Mouse (Mus musculus) liver, embryonic 14.5 days (tissue): ENCODE data around the gene Cd68. TPM values are rescaled to one million over a fixed set of nuclear protein-coding genes. Genes with fewer than 3 reads are reported as not detected.

Source experiments
- ATAC-seq: fragments of 200-750 bp; cut with Nextera tagmentation; 2 replicates; pipeline ENCODE4 v1.8.0; 2017; ENCODE audit warnings: moderate number of reproducible peaks, mild to moderate bottlenecking, moderate library complexity; ENCODE audit not compliant: insufficient read depth
- DNase-seq, 3 experiments: peaks; one replicate each; pipeline ENCODE4 v3.0.0-alpha.2; 2012 to 2013; ENCODE audit warnings: low read depth in 3 of 3, low spot score in 3 of 3
- H3K27ac ChIP-seq: fragments of 300-500 bp; sonication (generic); 2 replicates; pipeline ENCODE4 v1.5.1; 2014; ENCODE audit warnings: moderate library complexity, mild to moderate bottlenecking, control low read depth, inconsistent platforms
- H3K27me3 ChIP-seq: fragments of 300-500 bp; sonication (generic); 2 replicates; pipeline ENCODE4 v1.6.1; 2014; ENCODE audit warnings: mild to moderate bottlenecking, low read length, moderate library complexity; ENCODE audit not compliant: control insufficient read depth, insufficient read depth
- H3K36me3 ChIP-seq: fragments of 300-500 bp; sonication (generic); replicated peaks from 2 replicates; pipeline ENCODE4 v1.6.1; 2014; ENCODE audit warnings: low read depth; ENCODE audit not compliant: control insufficient read depth, insufficient read depth
- H3K4me1 ChIP-seq, 2 experiments: fragments of 200-500 bp in 1 of 2; fragments of 300-500 bp in 1 of 2; sonication (generic) in 1 of 2; replicated peaks; 2 replicates each; pipeline ENCODE4 v1.6.1; 2012 to 2014; ENCODE audit warnings: antibody characterized with exemption in 1 of 2, inconsistent platforms in 1 of 2, low read length in 1 of 2; ENCODE audit not compliant: control insufficient read depth in 2 of 2, insufficient read depth in 2 of 2
- H3K4me2 ChIP-seq: fragments of 300-500 bp; sonication (generic); 2 replicates; pipeline ENCODE4 v1.6.1; 2014; ENCODE audit warnings: low read depth, mild to moderate bottlenecking, control low read depth, moderate library complexity
- H3K4me3 ChIP-seq, 2 experiments: fragments of 200-500 bp in 1 of 2; fragments of 300-500 bp in 1 of 2; sonication (generic) in 1 of 2; 2 replicates each; pipeline ENCODE4 v1.5.1; 2012 to 2014; ENCODE audit warnings: low read depth in 2 of 2, low read length in 2 of 2, mild to moderate bottlenecking in 2 of 2, control low read depth in 1 of 2, inconsistent platforms in 1 of 2, moderate library complexity in 1 of 2; ENCODE audit not compliant: insufficient read depth in 1 of 2
- H3K9ac ChIP-seq: fragments of 300-500 bp; sonication (generic); replicated peaks from 2 replicates; pipeline ENCODE4 v1.6.1; 2014; ENCODE audit warnings: mild to moderate bottlenecking, control low read depth, moderate library complexity
- H3K9me3 ChIP-seq: fragments of 300-500 bp; sonication (generic); 2 replicates; pipeline ENCODE4 v1.6.1; 2016; ENCODE audit warnings: low read length, mixed read lengths; ENCODE audit not compliant: control insufficient read depth
- CTCF ChIP-seq: IDR thresholded peaks from 2 replicates; pipeline ENCODE4 v1.5.1; 2016; ENCODE audit warnings: antibody characterized with exemption, low read depth, control low read depth
- EP300 ChIP-seq: IDR thresholded peaks from 2 replicates; pipeline ENCODE4 v1.6.1; 2016; ENCODE audit warnings: antibody characterized with exemption, low read depth
- WGBS: fragments of 180-500 bp; shearing (Covaris S2); extraction: QIAGEN DNeasy Blood & Tissue Kit; methylation state at CpG from one replicate; pipeline ENCODE4 v1.1.7; 2014; ENCODE audit not compliant: insufficient replicate concordance; 5-methylcytosine and 5-hydroxymethylcytosine counted together
- polyA plus RNA-seq, 2 experiments: library from polyadenylated mRNA; depleted of rRNA in 1 of 2; stranded (reverse) in 1 of 2; unstranded in 1 of 2; fragments of >200 nt; fragmentation: Nextera tagmentation in 1 of 2; extraction: Ambion mirVana in 1 of 2; gene quantifications; 2 replicates each; pipeline versions ENCODE4 v1.2.1 to v1.2.3; 2012 to 2014

Cd68 gene
- polyA plus RNA-seq, 2 experiments = 9.4 to 18.9 TPM

DNA sequence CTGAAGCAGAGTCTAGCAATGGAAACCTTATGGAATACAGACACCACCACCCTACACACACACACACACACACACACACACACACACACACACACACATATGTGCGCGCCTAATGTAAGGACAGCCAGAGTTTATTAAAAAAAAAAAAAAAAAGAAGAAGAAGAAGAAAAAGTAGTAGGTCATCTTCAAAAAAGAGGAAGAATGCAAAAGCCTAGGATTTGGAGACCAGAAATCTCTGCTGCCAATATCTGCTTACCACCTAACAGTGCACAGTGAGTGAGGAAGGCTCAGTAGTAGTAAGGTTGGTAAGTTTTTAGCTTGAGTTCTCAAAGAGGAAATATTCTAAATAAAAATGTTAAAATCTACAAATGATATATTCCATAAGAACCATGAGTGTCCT lies 13.2 kb upstream of the Cd68 start:
- TF ChIP-seq CTCF (no peak), EP300 (no peak)
- H3K4me2 ChIP-seq = no peak overlapping the region
- ATAC-seq (no peak), DNase-seq (no peak)
- H3K27ac ChIP-seq = no peak overlapping the region
- H3K4me1 ChIP-seq = peaks cover 8 to 11% of the 10 kb centered on the region in 2 experiments; a peak in 3 of 4 replicates
- WGBS = 88% methylated on average over 2 of the region's 2 CpGs
- H3K9me3 ChIP-seq = no peaks in the 10 kb centered on the region
- no peak overlapping the region for H3K9ac ChIP-seq
- no peaks in the 10 kb centered on the region for H3K27me3 ChIP-seq
- no peak overlapping the region for H3K4me3 ChIP-seq
- H3K36me3 ChIP-seq = peaks cover 26% of the 10 kb centered on the region

DNA sequence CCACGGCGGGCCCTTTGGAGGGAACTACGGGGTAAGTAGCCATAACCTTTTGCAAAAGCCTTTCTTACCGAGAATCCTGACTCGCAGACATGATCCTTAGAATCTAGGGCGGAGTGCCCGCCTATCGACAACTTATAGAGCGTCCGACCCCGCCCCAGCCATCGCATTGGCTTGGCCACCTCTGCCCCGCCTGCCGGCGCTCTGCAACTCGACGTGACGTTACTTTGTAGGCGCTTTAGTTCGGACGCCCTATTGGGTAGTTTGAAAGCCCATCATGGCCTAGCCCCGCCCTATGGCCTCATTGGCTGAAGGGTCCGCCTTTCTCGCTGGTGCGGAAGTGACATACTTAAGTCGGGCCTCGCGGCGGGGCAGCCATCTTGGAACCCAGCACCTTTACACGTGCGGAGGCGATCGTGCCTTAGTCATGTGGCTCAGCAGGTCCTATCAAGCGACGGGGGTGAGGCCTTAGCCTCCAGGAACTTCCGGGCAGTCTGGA lies 6.3 kb upstream of the Cd68 start, which contains the start of gene Eif4a1:
Eif4a1 (minus strand) TSS at position 213 of the 496 bp plus-strand sequence.
- DNase-seq (peak; percentile 100), ATAC-seq (peak; percentile 95)
- 0 out of 2 replicates have a peak, but pooled peaks have one; percentile 27 for TF ChIP-seq CTCF
- TF ChIP-seq EP300 = no peak
- H3K27me3 ChIP-seq = no peaks in the 10 kb centered on the region
- H3K4me2 ChIP-seq = peak within 1 kb of the TSS; percentile 97
- peak within 1 kb of the TSS; percentile 99 for H3K9ac ChIP-seq
- peaks cover 13 to 17% of the 10 kb centered on the region in 2 experiments for H3K4me1 ChIP-seq
- H3K9me3 ChIP-seq = no peaks in the 10 kb centered on the region
- peak within 1 kb of the TSS; percentile 77 to 94 for H3K4me3 ChIP-seq
- peak within 1 kb of the TSS; percentile 97 for H3K27ac ChIP-seq
- under 1% methylated on average over 36 of the region's 36 CpGs for WGBS
- peaks cover 63% of the 10 kb centered on the region for H3K36me3 ChIP-seq

DNA sequence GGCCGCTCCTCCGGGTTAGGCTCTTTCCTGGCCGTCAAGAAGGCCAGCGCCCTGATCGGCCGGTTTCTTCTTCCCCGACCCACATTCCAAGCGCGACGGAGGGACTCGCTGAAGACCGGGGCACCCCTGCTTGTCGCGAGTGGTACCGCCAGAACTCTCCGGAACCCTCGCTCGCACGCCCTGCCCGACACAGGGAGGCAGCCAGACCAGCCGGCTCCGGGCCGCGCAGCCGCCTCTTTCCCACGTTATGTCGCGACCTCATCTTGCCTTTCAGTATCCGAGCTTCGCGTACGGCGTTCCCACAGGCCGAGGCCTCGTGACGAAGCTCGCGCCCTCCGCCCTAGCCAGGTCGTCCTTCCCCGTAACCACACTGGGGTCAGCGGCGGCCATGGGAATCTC lies 5.8 kb upstream of the Cd68 start:
- peak overlapping the region; percentile 97 for H3K4me2 ChIP-seq
- peaks cover 13 to 17% of the 10 kb centered on the region in 2 experiments for H3K4me1 ChIP-seq

DNA sequence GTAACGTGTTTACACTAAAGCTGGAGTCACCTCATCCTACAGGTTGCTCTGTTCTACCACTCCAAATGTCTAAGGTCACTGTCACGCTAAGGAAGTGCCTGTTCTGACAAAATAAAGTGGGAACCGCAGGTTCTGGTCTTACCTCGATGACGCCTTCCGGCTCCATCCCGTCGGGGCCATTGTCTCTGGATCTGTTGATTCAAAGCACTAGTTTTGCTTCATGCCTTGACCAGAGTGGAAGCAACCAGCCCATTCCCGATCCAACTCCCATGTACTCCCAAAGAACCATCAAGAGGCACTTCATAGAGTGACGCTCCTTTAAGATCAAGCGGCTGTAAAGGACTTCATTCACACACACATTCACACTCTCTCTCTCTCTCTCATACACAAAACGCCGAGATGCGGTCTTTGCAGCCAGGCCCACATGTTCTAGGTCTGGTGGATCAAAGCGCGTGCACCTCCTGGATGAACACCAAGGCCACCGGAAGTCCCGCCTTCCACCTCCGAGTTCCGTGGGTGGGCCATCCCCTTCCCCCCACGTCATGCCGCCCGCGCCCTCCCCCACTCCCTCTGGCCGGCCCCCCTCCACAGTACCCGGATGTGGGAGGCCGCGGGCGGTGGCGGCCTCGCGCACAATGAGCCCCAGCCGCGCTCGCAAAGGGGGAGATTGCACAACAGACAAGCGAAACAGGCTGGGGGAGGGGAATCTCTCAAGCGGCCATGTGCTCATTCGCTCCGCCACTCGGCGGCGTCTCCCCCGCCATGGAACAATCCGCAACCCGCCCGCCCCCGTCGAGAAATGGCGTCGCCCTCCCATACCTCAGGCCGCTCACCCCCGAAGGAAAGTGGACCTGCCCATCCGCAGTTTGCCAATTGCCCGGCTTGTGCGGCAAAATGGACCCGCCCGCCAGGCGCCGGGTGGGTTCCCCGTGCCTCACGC lies 5.1 kb upstream of the Cd68 start:
- Histone ChIP-seq H3K9me3 (no peaks in the 10 kb centered on the region), H3K27ac (peak overlapping the region; percentile 97), H3K4me1 (peaks cover 13 to 17% of the 10 kb centered on the region in 2 experiments), H3K36me3 (peaks cover 66% of the 10 kb centered on the region), H3K9ac (peak overlapping the region; percentile 99), H3K4me2 (peak overlapping the region; percentile 97), H3K27me3 (no peaks in the 10 kb centered on the region), H3K4me3 (peak overlapping the region; percentile 77 to 94)
- ATAC-seq (peak; percentile 63), DNase-seq (peak; percentile 85 to 88 (median 87))
- WGBS = under 1% methylated on average over 58 of the region's 61 CpGs
- TF ChIP-seq CTCF (no peak), EP300 (0 out of 2 replicates have a peak, but pooled peaks have one; percentile 13)

More for the DNA sequence above, 5.8 kb upstream of the Cd68 start:
- DNase-seq (no peak), ATAC-seq (peak; percentile 3; the same call in 1 of the 2 replicates)
- Histone ChIP-seq H3K36me3 (peaks cover 65% of the 10 kb centered on the region), H3K27ac (peak overlapping the region; percentile 97), H3K4me3 (peak overlapping the region; percentile 77 to 94), H3K9me3 (no peaks in the 10 kb centered on the region), H3K27me3 (no peaks in the 10 kb centered on the region), H3K9ac (peak overlapping the region; percentile 99)
- TF ChIP-seq CTCF = no peak; the same call in 1 of the 2 replicates
- no peak for TF ChIP-seq EP300
- 1% methylated on average over 43 of the region's 43 CpGs for WGBS

DNA sequence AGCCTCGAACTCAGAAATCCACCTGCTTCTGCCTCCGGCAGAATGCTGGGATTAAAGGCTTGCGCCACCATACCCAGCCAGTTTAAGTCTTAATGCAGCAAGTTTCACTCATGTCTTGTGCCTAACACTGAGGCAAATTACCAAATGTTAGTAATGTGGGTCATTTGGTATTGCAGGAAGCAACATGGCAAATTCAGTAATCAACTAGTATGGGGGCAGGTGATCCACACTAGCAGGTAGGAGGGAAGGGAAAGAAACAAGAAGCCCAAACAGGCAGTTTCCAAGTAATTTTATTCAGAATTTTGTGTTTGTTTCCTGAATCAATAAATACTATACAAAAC lies 682 bp upstream of the Cd68 start:
- peaks cover 16 to 24% of the 10 kb centered on the region in 2 experiments for H3K4me1 ChIP-seq

More for the DNA sequence above, 682 bp upstream of the Cd68 start:
- DNase-seq = no peak
- Histone ChIP-seq H3K9ac (no peak overlapping the region), H3K36me3 (peaks cover 65% of the 10 kb centered on the region), H3K9me3 (no peaks in the 10 kb centered on the region), H3K4me2 (no peak overlapping the region), H3K27ac (peak overlapping the region; percentile 2), H3K4me3 (no peak overlapping the region), H3K27me3 (no peaks in the 10 kb centered on the region)
- no peak for TF ChIP-seq EP300
- no peak for TF ChIP-seq CTCF
- 78% methylated on average over 3 of the region's 3 CpGs for WGBS
- ATAC-seq = no peak
